Mouse (Mus musculus): ENCODE data around the gene Elf2. TPM values are rescaled to one million over a fixed set of nuclear protein-coding genes. Genes with fewer than 3 reads are reported as not detected.

Elf2 gene
- polyA plus RNA-seq, 1 experiment from 2014 or later: 50.1 TPM

DNA sequence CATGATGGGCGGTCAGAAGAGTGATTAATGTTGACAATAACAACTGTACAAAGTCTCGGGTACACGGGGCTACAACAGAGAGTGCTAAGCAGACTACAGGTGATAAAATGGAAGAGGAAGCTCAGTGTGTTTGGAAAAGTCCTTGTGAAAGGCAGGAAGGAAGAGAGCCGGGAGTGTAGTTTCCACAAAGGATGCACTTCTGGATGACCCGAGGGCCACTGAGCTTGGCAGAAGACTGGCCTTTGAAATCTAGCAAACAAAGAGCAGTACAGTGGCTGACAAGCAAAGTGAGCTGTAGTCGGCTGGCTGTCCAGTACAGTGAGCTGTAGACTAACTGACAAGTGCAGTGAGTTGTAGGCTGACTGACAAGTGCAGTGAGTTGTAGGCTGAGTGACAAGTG, 38.9 kb downstream of the Elf2 start:
- no peak for ATAC-seq (ENCODE audit: low FRiP score, low read depth)
- H3K27me3 ChIP-seq: no peaks in the 10 kb centered on the region
- H3K4me2 ChIP-seq (replicated peaks): no peak overlapping the region
- WGBS: 92% methylated on average over 6 of the region's 6 CpGs
- no peaks in the 10 kb centered on the region for H3K4me1 ChIP-seq
- H3K27ac ChIP-seq (replicated peaks): no peak overlapping the region
- no peak overlapping the region for H3K4me3 ChIP-seq
- no peaks in the 10 kb centered on the region for H3K9me3 ChIP-seq
- peaks cover 33% of the 10 kb centered on the region for H3K36me3 ChIP-seq
- no peak overlapping the region for H3K9ac ChIP-seq (replicated peaks)

DNA sequence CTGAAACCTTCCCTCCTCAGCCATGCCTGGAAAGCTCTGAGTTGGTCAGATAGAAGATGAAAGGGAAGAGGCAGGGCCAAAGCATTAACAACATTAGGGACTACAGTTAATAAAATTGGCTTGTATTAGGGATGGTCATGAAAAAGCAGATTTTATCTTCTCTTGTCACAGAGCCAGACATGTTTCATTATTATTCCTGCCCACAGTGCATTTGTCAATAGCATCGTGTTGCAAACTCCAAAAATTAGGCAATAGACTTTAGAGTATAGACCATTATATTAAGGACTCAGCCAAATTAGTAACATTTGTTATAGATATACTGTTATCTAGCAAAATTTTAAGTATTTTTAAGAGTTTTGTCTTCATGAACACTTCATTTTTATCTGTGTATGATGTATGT, 43.7 kb downstream of the Elf2 start:
- 85% methylated on average over 1 of the region's 1 CpGs for WGBS
- no peaks in the 10 kb centered on the region for H3K9me3 ChIP-seq
- H3K27ac ChIP-seq (replicated peaks): no peak overlapping the region
- H3K36me3 ChIP-seq: peaks cover 11% of the 10 kb centered on the region; the same call in 1 of the 2 replicates
- H3K27me3 ChIP-seq: no peaks in the 10 kb centered on the region
- H3K9ac ChIP-seq (replicated peaks): no peak overlapping the region
- no peaks in the 10 kb centered on the region for H3K4me1 ChIP-seq
- H3K4me2 ChIP-seq (replicated peaks): no peak overlapping the region
- no peak for ATAC-seq (ENCODE audit: low FRiP score, low read depth)
- H3K4me3 ChIP-seq: no peak overlapping the region

DNA sequence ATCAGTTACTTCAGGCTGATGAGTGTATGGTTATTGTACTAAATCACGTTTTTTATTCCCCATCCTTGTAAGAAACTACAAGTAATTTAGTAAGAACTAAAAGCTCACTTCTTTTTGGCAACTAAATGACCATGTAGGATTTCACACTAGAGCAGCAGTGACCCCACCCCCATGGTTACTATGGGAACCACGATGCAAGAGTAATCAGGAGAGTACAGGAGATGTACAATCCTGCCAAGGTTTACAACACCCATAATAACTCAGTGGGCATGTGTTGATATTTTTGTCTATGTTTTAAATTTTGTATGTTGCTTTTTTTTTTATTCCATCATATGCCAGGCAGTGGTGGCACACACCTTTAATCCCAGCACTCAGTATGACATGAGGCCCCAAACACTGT, 45.2 kb downstream of the Elf2 start:
- WGBS: 75% methylated on average over 2 of the region's 2 CpGs
- H3K36me3 ChIP-seq: peaks cover 6% of the 10 kb centered on the region; the same call in 1 of the 2 replicates
- ATAC-seq (ENCODE audit: low FRiP score, low read depth): no peak
- H3K4me1 ChIP-seq: no peaks in the 10 kb centered on the region
- H3K4me2 ChIP-seq (replicated peaks): no peak overlapping the region
- H3K9ac ChIP-seq (replicated peaks): no peak overlapping the region
- no peaks in the 10 kb centered on the region for H3K27me3 ChIP-seq
- H3K9me3 ChIP-seq: no peaks in the 10 kb centered on the region
- H3K27ac ChIP-seq (replicated peaks): no peak overlapping the region
- no peak overlapping the region for H3K4me3 ChIP-seq

DNA sequence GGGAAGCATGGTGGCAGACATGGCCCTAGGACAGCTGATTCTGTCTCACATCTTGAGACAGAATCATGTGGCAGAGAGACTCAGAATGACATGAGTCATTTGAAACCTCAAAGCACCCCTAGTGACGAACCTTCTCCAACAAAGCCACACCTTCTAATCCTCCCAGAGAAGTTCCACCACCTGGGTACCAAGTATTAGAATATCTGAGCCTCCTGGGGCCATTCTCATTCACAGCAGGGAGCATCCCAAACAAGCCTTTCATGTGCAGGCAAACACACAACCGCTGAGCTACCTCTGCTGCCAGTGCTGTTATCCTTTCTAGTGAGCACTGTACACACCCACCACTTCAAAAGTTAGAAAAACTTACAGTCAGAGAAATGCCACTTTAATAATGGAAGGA, 46.2 kb downstream of the Elf2 start:
- H3K9ac ChIP-seq (replicated peaks): no peak overlapping the region
- H3K4me3 ChIP-seq: no peak overlapping the region
- H3K9me3 ChIP-seq: no peaks in the 10 kb centered on the region
- H3K27me3 ChIP-seq: no peaks in the 10 kb centered on the region
- no peak overlapping the region for H3K4me2 ChIP-seq (replicated peaks)
- H3K36me3 ChIP-seq: peaks cover 6% of the 10 kb centered on the region; the same call in 1 of the 2 replicates
- H3K27ac ChIP-seq (replicated peaks): no peak overlapping the region
- H3K4me1 ChIP-seq: no peaks in the 10 kb centered on the region
- 48% methylated on average over 2 of the region's 2 CpGs for WGBS
- no peak for ATAC-seq (ENCODE audit: low FRiP score, low read depth)

DNA sequence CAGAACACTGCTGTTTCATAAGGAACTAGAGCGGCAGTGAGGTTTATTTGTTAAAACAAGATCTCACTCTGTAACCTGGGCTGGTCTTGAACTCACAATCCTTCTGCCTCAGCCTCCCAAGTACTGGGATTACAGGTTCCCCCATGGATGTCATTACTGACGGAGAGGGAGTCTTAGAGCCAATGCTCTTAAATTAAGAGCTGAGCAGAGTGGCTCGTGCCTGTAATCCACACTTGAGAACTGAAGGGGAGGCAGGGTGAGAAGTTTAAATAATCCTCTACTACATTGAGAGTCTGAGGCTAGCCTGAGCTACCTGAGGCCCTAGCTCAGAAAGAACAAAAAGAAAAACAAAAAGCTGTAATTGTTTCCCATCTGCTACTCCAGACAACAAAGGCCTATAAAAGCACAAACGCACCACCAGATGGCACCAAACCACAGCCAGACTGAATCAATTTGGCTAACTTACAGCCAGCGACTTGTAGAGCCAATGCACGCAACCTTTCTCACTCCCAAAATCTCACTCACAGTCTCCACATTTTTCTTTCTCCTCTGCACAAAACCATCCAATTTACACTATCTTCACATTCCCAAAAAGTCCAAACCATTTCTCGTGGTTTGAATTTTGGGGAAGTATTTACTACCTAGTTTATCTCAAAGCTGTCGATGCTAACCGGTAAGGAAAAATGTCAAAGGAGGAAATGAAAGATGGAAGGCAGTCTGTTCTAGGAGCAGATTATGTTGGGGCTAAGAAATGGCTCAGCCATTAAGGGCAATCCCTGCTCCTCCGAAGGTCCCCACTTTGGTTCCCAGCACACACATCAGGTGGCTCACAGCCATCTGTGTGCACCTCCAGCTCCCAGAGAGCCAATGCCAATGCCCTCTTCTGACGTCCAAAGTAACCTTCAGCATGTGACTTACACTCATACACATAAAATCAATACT, 51.3 kb downstream of the Elf2 start:
- H3K4me3 ChIP-seq: no peak overlapping the region
- no peak overlapping the region for H3K4me2 ChIP-seq (replicated peaks)
- no peaks in the 10 kb centered on the region for H3K4me1 ChIP-seq
- H3K9ac ChIP-seq (replicated peaks): no peak overlapping the region
- ATAC-seq (ENCODE audit: low FRiP score, low read depth): peak; percentile 47; the same call in 1 of the 2 replicates
- H3K36me3 ChIP-seq: no peaks in the 10 kb centered on the region
- 57% methylated on average over 11 of the region's 11 CpGs for WGBS
- 0 out of 2 replicates have a peak overlapping the region, but pooled peaks have one; percentile 42 for H3K27ac ChIP-seq (replicated peaks)
- H3K27me3 ChIP-seq: no peaks in the 10 kb centered on the region
- no peaks in the 10 kb centered on the region for H3K9me3 ChIP-seq

DNA sequence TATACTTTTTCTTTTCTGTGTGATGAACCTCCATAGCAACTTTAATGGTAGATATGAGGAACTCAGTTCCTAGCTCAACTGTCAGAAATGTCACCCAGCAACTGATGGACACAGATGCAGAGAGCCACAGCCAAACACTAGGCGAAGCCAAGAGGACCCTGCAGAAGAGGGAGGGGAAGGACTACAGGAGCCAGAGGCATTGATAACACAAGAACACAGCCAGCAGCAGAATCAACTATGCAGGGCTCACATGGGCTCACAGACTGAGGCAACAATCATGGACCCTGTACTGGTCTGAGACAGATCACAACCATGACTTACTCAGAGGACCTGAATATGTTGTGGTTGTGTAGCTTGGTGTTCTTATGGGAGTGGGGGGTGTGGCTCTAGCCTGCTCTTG, 56.1 kb downstream of the Elf2 start:
- H3K27ac ChIP-seq (replicated peaks): no peak overlapping the region
- no peaks in the 10 kb centered on the region for H3K4me1 ChIP-seq
- H3K9ac ChIP-seq (replicated peaks): no peak overlapping the region
- H3K9me3 ChIP-seq: no peaks in the 10 kb centered on the region
- 67% methylated on average over 1 of the region's 1 CpGs for WGBS
- no peak for ATAC-seq (ENCODE audit: low FRiP score, low read depth)
- H3K4me2 ChIP-seq (replicated peaks): no peak overlapping the region
- no peak overlapping the region for H3K4me3 ChIP-seq
- no peaks in the 10 kb centered on the region for H3K36me3 ChIP-seq
- no peaks in the 10 kb centered on the region for H3K27me3 ChIP-seq

DNA sequence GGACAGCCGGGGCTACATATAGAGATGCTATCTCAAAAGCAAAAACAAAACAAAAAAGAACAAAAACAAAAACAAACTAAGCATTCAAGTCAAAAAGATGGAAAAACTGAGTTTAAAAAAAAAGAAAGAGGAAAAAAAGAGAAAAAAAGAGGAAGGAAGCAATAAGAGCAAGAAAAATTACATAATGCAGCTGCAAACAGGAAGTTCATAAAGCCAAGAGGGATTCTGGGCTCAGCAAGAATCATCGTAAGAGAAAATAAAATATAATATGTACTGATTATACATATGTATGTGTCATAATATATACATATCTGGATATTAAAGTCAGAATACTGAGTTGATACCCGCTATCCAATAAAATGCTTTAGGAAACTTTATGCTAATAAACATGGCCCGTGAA, 58.7 kb downstream of the Elf2 start:
- Histone ChIP-seq H3K9ac (replicated peaks) (no peak overlapping the region), H3K36me3 (no peaks in the 10 kb centered on the region), H3K4me2 (replicated peaks) (no peak overlapping the region), H3K27ac (replicated peaks) (no peak overlapping the region), H3K9me3 (no peaks in the 10 kb centered on the region), H3K4me3 (no peak overlapping the region), H3K4me1 (peaks cover 5% of the 10 kb centered on the region), H3K27me3 (no peaks in the 10 kb centered on the region)
- WGBS: 94% methylated on average over 4 of the region's 4 CpGs
- ATAC-seq (ENCODE audit: low FRiP score, low read depth): no peak

DNA sequence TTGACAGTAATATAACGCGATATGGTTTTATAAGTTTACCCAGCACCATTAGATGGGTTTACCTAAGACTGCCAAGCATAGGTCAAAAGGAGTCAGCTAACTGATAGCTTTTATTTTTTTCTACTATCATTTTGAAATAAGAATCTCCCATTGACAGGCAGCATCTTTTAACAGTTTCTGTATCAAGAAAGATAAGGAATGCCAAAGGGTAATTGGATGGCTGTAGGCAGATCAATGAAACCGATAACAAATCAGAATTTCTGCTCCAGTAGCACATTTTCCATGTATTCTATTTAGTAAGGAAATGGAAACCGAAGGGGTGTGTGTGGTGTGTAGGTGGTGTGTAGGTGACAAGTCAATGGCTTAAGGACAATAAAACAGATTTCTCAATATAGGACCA, 62.0 kb downstream of the Elf2 start:
- no peak overlapping the region for H3K4me3 ChIP-seq
- no peak overlapping the region for H3K27ac ChIP-seq (replicated peaks)
- no peak overlapping the region for H3K4me2 ChIP-seq (replicated peaks)
- peaks cover 11% of the 10 kb centered on the region for H3K4me1 ChIP-seq
- no peak overlapping the region for H3K9ac ChIP-seq (replicated peaks)
- H3K9me3 ChIP-seq: no peaks in the 10 kb centered on the region
- no peaks in the 10 kb centered on the region for H3K36me3 ChIP-seq
- WGBS: 82% methylated on average over 4 of the region's 4 CpGs
- no peak for ATAC-seq (ENCODE audit: low FRiP score, low read depth)
- H3K27me3 ChIP-seq: no peaks in the 10 kb centered on the region

DNA sequence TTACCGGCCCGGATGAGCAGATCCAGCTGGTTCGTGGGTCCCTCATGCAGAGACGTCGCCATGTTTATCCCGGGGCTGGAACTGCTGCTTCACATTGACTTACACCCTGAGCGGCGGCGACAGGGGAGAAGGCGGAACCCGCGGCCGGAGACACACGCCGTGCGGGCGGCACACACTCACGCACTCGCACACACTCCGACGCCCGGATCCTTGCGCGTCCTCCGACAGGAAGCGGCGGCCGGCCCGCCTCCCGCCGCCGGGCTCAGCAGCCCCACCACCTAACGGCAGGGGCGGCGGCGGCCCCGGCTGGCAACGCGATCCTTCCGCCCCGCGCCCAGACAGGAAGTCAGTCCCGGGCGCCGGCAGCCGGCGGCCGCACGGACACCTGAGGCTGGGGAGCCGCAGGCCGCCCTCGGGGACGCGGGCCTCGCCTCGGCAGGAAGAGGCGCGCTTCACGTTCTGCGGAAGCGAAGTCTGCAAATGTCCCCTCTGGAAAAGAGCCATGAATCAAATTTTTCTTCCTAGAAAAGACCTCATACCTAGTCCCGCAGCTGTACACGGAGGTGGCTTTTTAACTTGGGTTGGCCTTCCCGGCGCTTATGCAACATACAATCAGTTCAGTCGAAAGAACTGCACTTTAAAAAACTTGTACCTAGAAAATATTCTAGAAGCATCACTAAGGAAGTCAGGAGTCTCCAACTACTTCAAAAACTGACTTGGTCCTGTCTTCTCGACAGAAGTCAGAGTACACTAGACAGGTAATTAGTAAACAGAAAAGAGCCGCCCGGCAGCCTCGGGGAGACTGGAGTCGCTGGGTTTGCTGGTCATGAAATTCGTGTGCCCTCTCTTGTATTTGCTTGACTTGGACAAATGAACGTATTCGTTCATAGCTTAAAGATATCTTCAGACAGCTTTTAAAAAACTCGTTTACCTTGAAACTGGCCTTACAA, 63.0 kb downstream of the Elf2 start:
- peaks cover 11% of the 10 kb centered on the region for H3K4me1 ChIP-seq
- WGBS: under 1% methylated on average over 75 of the region's 75 CpGs
- peak overlapping the region; percentile 96 for H3K4me3 ChIP-seq
- H3K36me3 ChIP-seq: no peaks in the 10 kb centered on the region
- no peaks in the 10 kb centered on the region for H3K27me3 ChIP-seq
- H3K4me2 ChIP-seq (replicated peaks): peak overlapping the region; percentile 75
- peak; percentile 55 for ATAC-seq (ENCODE audit: low FRiP score, low read depth)
- peak overlapping the region; percentile 86 for H3K9ac ChIP-seq (replicated peaks)
- peak overlapping the region; percentile 95 for H3K27ac ChIP-seq (replicated peaks)
- H3K9me3 ChIP-seq: no peaks in the 10 kb centered on the region

DNA sequence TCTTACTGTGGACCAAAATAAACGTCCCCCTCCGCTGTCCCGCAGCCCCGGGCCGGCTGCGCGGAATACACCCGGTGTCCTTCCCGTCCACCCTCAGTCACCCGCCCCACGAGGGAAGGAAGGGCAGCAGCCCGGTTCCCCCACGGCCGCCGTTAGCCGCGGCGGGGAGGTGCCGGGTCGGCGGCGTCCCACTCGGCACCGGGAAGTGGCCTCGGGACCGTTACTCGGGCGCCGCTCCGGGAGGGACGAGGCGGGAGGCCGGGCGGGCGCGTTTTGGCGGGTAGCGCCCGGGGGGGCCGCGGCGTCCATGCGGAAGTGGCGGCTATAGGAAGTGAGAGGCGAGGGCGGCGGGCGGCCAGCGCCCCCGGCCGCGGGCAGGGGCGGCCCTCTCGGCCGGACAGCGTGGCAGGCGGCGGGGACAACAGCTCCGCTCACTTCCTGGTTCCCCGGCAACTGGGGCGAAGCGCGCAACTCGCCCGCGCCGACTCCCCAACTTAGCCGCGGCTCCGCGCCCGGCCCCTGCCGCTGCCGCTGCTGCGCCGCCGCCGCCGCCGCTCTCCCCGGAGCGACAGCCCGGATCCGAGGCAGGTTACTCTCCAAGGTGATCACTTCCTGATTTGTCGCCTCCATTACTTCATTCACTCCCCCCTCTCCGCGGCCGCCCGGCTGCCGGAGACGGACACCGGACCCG, 63.9 kb downstream of the Elf2 start:
- WGBS: under 1% methylated on average over 69 of the region's 93 CpGs
- Histone ChIP-seq H3K36me3 (no peaks in the 10 kb centered on the region), H3K27me3 (no peaks in the 10 kb centered on the region), H3K27ac (replicated peaks) (peak overlapping the region; percentile 95), H3K4me1 (peaks cover 11% of the 10 kb centered on the region), H3K4me3 (peak overlapping the region; percentile 96), H3K9me3 (no peaks in the 10 kb centered on the region), H3K4me2 (replicated peaks) (peak overlapping the region; percentile 75), H3K9ac (replicated peaks) (peak overlapping the region; percentile 86)
- ATAC-seq (ENCODE audit: low FRiP score, low read depth): peak; percentile 55

DNA sequence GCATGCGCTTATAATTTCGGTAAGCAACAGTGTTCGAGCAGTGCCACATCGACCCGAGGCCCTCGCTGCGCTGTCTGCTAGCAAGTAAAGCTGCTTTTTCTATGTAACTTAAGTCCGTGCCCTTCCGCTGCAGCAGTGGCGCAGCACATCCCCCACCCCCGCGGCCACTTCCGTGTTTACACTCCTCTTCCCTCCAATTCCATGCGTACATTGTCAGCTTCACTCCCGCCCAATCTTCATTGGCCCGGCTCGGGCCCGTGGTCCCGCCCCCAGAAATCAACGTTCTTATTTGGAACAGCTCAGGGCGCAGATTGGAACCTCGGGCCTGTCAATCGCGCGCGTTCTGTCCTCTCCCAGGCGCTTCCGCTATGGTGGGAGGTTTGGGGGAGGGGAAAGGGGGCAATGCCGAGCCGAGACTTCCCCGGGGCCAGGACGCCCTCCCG, 64.5 kb downstream of the Elf2 start:
- Histone ChIP-seq H3K9ac (replicated peaks) (peak overlapping the region; percentile 86), H3K36me3 (no peaks in the 10 kb centered on the region), H3K9me3 (no peaks in the 10 kb centered on the region), H3K4me2 (replicated peaks) (peak overlapping the region; percentile 75), H3K27me3 (no peaks in the 10 kb centered on the region), H3K4me1 (peaks cover 11% of the 10 kb centered on the region), H3K27ac (replicated peaks) (peak overlapping the region; percentile 95), H3K4me3 (peak overlapping the region; percentile 96)
- ATAC-seq (ENCODE audit: low FRiP score, low read depth): peak; percentile 99
- under 1% methylated on average over 32 of the region's 33 CpGs for WGBS
